Mouse (Mus musculus) neural tube, embryonic 14.5 days (tissue): ENCODE measurements around the gene Tpm4. TPM values are rescaled to one million over a fixed set of nuclear protein-coding genes. Genes with fewer than 3 reads are reported as not detected.
A peak's percentile ranks its signal among the peaks of the same experiment; 100 is the strongest.
"Not testable (repeated sequence)": the region's sequence is repeated elsewhere in the genome, so short reads cannot be mapped to it uniquely, and the experiment has no call there.

Source experiments
- ATAC-seq: fragments of 200-750 bp; cut with Nextera tagmentation; 2 replicates; pipeline ENCODE4 v1.8.0; 2017; ENCODE audit warnings: low read depth, mild to moderate bottlenecking, moderate TSS enrichment, moderate library complexity
- H3K27ac ChIP-seq: fragments of 300-500 bp; sonication (generic); 2 replicates; pipeline ENCODE4 v1.5.1; 2014; ENCODE audit warnings: low read depth, mild to moderate bottlenecking, control low read depth, low read length, moderate library complexity, mixed read lengths
- H3K27me3 ChIP-seq: fragments of 300-500 bp; sonication (generic); 2 replicates; pipeline ENCODE4 v1.6.1; 2014; ENCODE audit warnings: low read length; ENCODE audit not compliant: control insufficient read depth, insufficient read depth
- H3K36me3 ChIP-seq: fragments of 300-500 bp; sonication (generic); 2 replicates; pipeline ENCODE4 v1.6.1; 2014; ENCODE audit warnings: low read length, mixed read lengths; ENCODE audit not compliant: control insufficient read depth, insufficient read depth
- H3K4me1 ChIP-seq: fragments of 300-500 bp; sonication (generic); 2 replicates; pipeline ENCODE4 v1.6.1; 2014; ENCODE audit warnings: low read length; ENCODE audit not compliant: control insufficient read depth, insufficient read depth
- H3K4me2 ChIP-seq: fragments of 300-500 bp; sonication (generic); 2 replicates; pipeline ENCODE4 v1.6.1; 2014; ENCODE audit warnings: mild to moderate bottlenecking, low read depth, low read length, control low read depth
- H3K4me3 ChIP-seq: fragments of 300-500 bp; sonication (generic); 2 replicates; pipeline ENCODE4 v1.5.1; 2014; ENCODE audit warnings: low read depth, low read length, control low read depth, mixed read lengths
- H3K9ac ChIP-seq: fragments of 300-500 bp; sonication (generic); replicated peaks from 2 replicates; pipeline ENCODE4 v1.6.1; 2014; ENCODE audit warnings: low read depth, mild to moderate bottlenecking, control low read depth, low read length, mixed read lengths
- H3K9me3 ChIP-seq: fragments of 300-500 bp; sonication (generic); 2 replicates; pipeline ENCODE4 v1.6.1; 2016; ENCODE audit warnings: low read length; ENCODE audit not compliant: control insufficient read depth
- whole genome bisulfite sequencing: fragments of 180-500 bp; shearing (Covaris S2); extraction: QIAGEN DNeasy Blood & Tissue Kit; methylation state at CpG from one replicate; pipeline ENCODE4 v1.1.7; 2014; 5-methylcytosine and 5-hydroxymethylcytosine counted together
- polyA plus RNA-seq: library from polyadenylated mRNA; unstranded; fragments of >200 nt; fragmentation: Nextera tagmentation; extraction: Ambion mirVana; gene quantifications from 2 replicates; pipeline ENCODE4 v1.2.1, GENCODE M21; 2014

The Tpm4 gene
- polyA plus RNA-seq: 102 and 174 TPM in 2 replicates

DNA sequence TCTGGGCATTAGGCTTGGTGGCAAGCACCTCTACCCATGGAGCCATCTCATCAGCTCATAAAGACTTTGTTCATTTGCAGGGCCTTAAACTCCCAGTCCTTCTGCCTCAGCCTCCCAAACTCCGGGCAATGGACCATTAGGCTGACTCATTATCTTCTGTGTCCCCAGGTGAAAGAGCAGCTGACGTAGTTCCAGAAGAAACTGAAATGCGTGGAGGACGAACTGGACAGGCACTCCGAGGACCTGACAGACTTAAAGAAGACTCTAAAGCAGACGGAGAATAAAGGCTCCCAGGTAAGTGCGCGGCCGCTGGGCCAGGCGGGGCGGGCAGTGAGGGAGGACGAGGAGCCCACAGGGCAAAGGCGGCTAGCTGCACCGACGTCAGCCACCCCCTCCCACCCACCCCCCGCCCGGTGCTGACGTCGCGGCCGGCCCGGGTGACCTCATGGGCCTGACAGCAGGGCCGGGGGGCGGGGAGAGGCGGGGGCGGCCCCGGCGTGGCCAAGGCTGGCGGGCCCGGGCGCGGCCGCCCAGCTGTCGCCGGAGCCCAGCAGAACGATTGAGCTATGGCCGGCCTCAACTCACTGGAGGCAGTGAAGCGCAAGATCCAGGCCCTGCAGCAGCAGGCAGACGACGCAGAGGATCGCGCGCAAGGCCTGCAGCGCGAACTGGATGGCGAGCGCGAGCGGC lies at the start of gene Tpm4:
TSS of gene Tpm4 (plus strand) at position 220 of the 690 bp plus-strand sequence.
- 0 out of 2 replicates have a peak, but pooled peaks cover 4% of the 10 kb centered on the region for H3K4me1 ChIP-seq

DNA sequence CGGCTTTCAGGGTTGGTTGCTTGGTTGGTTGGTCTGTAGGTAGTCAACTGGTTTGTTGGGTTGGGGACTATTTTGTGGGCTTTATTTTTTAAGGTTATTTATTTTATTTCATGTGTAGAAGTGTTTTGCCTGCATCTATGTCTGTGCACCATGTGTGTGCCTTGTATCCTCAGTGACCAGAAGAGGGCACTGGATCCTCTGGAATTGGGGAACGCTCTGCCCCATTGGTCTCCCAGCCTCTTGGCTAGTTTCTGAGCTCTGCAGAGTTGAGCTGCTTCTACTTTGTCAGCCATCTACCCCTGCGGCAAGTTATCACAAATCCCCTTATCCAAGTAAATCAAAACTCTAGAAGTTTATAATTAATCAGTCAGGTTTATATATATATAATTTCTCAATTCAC lies 47.2 kb upstream of the Tpm4 start:
- not testable (repeated sequence) for H3K4me2 ChIP-seq, H3K36me3 ChIP-seq, H3K4me3 ChIP-seq, H3K9ac ChIP-seq, H3K27ac ChIP-seq, H3K4me1 ChIP-seq, ATAC-seq, H3K27me3 ChIP-seq, H3K9me3 ChIP-seq
- 80% methylated on average over 3 of the region's 3 CpGs for WGBS

More for the DNA sequence above, at the start of gene Tpm4:
- H3K4me3 ChIP-seq: peak within 1 kb of the TSS; percentile 81
- H3K27ac ChIP-seq: peak within 1 kb of the TSS; percentile 68
- no peaks in the 10 kb centered on the region for H3K27me3 ChIP-seq
- peak within 1 kb of the TSS; percentile 73 for H3K4me2 ChIP-seq
- H3K9me3 ChIP-seq: no peaks in the 10 kb centered on the region
- peaks cover 5% of the 10 kb centered on the region; the same call in 1 of the 2 replicates for H3K36me3 ChIP-seq
- peak; percentile 84 for ATAC-seq
- WGBS: under 1% methylated on average over 43 of the region's 49 CpGs
- peak within 1 kb of the TSS; percentile 90 for H3K9ac ChIP-seq

DNA sequence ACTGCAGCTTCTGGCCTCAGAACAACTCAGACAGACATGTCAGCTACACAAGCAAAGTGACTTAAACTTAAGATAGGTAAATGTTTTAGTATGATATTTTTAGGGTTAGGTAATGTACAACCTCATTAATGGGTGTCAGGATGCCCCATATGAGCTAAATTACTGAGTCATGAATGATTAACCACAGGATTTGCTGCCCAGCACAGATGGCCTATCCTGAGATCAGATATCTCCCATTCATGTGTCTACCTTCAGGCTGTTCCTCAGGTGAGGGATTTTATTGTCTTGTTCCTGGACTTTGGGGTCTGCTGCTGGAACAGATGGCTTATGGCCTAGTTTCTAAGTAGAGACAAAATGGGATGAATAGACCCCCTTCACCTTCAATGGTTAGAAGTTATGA lies 38.1 kb upstream of the Tpm4 start:
- H3K9ac ChIP-seq, H3K27ac ChIP-seq, H3K36me3 ChIP-seq, H3K27me3 ChIP-seq, H3K4me1 ChIP-seq, ATAC-seq, H3K4me2 ChIP-seq, H3K4me3 ChIP-seq, H3K9me3 ChIP-seq: not testable (repeated sequence)

DNA sequence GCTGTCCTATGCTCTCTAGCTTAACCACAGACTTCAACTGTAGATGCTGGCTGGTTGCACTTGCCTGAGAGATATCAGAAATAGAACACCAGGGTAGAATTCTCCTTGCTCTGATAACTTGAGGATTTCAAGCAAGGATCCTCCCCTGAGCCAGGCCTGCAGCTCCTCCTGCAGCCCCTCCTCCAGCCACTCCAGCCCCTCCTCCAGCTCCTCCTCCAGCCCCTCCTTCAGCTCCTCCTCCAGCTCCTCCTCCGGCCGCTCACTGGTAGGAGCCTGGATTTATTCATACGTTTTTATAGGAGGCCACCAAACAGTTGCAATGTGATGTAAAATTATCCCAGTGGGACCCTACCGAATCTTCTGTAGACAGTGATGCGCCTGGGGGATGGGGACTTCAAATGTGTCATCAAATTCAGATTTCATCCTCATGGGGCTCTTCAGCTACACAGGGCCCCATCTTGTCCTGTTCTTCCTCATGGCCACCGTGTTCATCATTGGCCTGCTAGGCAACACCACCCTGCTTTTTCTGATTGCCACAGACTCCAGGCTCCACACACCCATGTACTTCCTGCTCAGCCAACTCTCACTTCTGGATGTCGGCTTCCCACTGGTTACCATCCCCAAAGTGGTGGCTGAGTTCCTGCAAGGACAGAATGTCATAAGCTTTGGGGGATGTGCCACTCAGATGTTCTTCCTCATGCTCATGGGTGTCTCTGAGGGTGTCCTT lies 35.2 kb upstream of the Tpm4 start:
- 66% methylated on average over 6 of the region's 7 CpGs for WGBS
- H3K4me3 ChIP-seq, H3K27me3 ChIP-seq, H3K9ac ChIP-seq, H3K4me1 ChIP-seq, ATAC-seq, H3K27ac ChIP-seq, H3K4me2 ChIP-seq, H3K9me3 ChIP-seq, H3K36me3 ChIP-seq: not testable (repeated sequence)

DNA sequence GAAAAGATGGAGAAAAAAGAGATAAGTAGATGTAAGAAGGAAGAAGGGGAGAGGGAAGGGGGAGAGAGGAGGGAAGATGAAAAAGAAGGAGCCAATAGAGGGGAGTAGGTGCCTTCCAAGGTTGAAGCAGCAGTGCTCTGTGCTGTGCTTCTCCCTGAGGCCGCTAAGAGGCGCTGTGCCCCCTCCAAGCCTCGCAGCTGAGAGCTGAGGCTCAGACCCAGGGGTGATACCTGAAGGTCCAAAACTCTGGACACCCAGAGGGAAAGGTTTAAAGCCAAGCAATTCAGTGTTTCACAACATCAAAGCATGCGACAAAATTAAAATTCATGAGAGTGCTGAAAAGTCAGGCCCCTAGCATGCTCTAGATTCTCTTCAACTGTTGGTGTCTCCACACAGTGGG lies 29.6 kb upstream of the Tpm4 start:
- Histone ChIP-seq H3K9ac (no peak overlapping the region), H3K36me3 (no peaks in the 10 kb centered on the region), H3K27me3 (no peaks in the 10 kb centered on the region), H3K4me3 (no peak overlapping the region), H3K4me2 (no peak overlapping the region), H3K27ac (no peak overlapping the region), H3K4me1 (no peaks in the 10 kb centered on the region), H3K9me3 (no peaks in the 10 kb centered on the region)
- WGBS: 25% methylated on average over 4 of the region's 4 CpGs
- no peak for ATAC-seq

DNA sequence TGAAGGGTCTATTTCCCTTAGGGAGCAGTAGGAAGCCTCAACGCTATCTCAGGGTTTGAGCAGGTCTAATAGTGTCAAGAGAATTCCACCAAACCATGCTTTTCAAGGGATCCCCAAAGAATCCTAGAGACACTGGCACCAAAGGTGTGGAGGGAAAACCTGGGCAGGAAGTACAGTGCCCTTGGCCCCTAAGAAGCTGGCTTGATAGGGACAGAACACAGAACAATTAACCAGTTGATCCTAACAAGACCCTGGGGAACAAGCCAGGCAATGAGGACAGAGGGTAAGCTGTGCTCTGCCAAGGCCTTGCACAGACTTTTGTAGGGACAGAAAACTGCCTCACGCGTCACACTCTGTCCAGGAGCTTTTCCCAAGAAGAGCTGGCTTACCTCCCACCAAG lies 28.0 kb upstream of the Tpm4 start, which contains the start of gene Olfr374:
TSS of gene Olfr374 (plus strand) at position 301 of the 400 bp plus-strand sequence.
- no peak for ATAC-seq

DNA sequence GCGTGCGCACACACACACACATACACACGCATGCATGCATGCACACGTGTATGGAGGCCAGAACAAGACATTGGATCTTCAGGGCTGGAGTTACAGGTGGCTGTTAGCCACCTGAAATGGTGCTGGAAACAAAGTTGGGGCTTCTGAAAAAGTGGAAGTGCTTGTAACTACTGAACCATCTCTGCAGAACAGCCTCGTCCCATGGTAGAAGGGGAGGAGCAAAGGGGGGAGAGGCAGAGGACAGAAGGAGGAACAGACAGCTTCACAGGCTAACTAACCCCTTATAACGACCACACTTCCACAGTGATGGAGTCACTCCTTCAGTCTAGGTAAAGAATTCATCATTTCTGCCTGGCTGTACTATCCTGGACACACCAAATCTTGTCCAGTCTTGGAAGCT lies 23.9 kb upstream of the Tpm4 start:
- no peak for ATAC-seq
- H3K36me3 ChIP-seq: no peaks in the 10 kb centered on the region
- H3K4me3 ChIP-seq: no peak overlapping the region
- no peak overlapping the region for H3K9ac ChIP-seq
- H3K4me2 ChIP-seq: no peak overlapping the region
- 83% methylated on average over 6 of the region's 6 CpGs for WGBS
- no peaks in the 10 kb centered on the region for H3K9me3 ChIP-seq
- H3K27me3 ChIP-seq: no peaks in the 10 kb centered on the region
- H3K4me1 ChIP-seq: no peaks in the 10 kb centered on the region
- no peak overlapping the region for H3K27ac ChIP-seq

More for the DNA sequence above, 28.0 kb upstream of the Tpm4 start, which contains the start of gene Olfr374:
- no peaks in the 10 kb centered on the region for H3K36me3 ChIP-seq
- no peak within 1 kb of the TSS for H3K4me3 ChIP-seq
- H3K4me2 ChIP-seq: no peak within 1 kb of the TSS
- H3K27ac ChIP-seq: no peak within 1 kb of the TSS
- no peaks in the 10 kb centered on the region for H3K9me3 ChIP-seq
- H3K27me3 ChIP-seq: no peaks in the 10 kb centered on the region
- no peak within 1 kb of the TSS for H3K9ac ChIP-seq
- WGBS: 91% methylated on average over 3 of the region's 3 CpGs
- H3K4me1 ChIP-seq: no peaks in the 10 kb centered on the region

DNA sequence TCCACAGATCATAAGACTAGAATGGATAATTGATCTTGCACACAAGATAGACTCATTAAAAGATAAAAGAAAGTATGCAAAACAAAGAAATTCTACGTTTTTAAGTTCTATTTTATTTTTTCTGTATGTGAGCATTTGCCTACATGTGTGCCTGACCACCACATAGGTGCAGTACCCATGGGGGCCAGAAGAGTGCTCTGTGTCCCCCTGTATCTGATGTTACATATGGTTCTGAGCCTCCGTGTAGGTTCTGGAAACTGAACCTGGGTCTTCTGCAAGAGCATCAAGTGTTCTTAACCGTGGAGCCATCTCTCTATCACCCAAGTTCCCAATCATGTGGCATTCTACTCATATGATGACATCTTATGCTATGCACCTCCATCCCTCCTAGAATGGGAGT lies 22.3 kb upstream of the Tpm4 start:
- no peaks in the 10 kb centered on the region for H3K9me3 ChIP-seq
- H3K4me1 ChIP-seq: no peaks in the 10 kb centered on the region
- no peaks in the 10 kb centered on the region for H3K27me3 ChIP-seq
- no peaks in the 10 kb centered on the region for H3K36me3 ChIP-seq
- 73% methylated on average over 3 of the region's 3 CpGs for WGBS
- no peak for ATAC-seq
- no peak overlapping the region for H3K4me2 ChIP-seq
- no peak overlapping the region for H3K9ac ChIP-seq
- no peak overlapping the region for H3K4me3 ChIP-seq
- no peak overlapping the region for H3K27ac ChIP-seq

DNA sequence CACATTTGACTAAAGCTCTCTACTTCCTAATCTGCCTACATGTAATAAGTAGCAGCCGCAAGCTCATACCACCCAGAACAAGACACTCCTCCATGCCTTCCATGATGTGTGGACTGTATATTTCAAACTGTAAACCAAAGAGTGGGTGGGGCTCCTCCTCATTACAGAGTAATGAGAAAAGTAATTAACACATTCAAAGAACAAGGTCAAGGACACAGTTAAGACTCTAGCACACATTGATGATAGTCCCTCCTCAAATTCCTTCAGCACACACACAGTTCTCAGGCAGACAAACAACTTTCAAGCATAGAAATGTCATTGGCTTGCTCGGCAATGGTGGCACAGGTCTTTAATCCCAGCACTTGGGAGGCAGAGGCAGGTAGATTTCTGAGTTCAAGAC lies 19.6 kb upstream of the Tpm4 start:
- no peaks in the 10 kb centered on the region for H3K4me1 ChIP-seq
- no peaks in the 10 kb centered on the region for H3K9me3 ChIP-seq
- no peak for ATAC-seq
- 87% methylated on average over 2 of the region's 2 CpGs for WGBS
- H3K36me3 ChIP-seq: no peaks in the 10 kb centered on the region
- H3K4me2 ChIP-seq: no peak overlapping the region
- no peak overlapping the region for H3K27ac ChIP-seq
- no peaks in the 10 kb centered on the region for H3K27me3 ChIP-seq
- no peak overlapping the region for H3K4me3 ChIP-seq
- no peak overlapping the region for H3K9ac ChIP-seq
